Mouse (Mus musculus): Measurements from ENCODE around the gene Rbm26.

The Rbm26 gene

DNA sequence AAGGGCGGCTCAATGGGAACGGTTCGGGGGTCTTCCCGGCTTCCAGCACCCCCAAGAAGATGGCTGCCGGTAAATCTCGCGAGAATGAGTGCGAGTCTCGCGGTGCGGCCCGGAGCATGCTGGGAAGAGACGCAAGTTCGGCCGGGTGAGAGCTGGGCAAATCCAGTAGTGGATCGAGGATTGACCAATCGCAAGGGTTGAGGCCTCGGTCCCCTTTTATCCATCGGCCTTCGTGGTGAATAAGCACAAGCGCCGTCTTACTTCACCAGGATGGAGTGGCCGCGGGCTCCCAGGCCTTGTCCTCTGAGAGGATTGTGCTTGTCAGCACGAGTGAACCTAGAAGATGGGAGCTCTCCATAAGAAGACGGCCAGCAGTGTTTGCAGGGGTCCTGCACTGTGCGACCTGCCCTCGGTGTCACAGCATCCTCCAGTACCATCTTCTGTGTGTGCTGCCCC is at the start of gene Rbm26:
Gene Rbm26 (minus strand): TSS at position 90 of the 456 bp plus-strand sequence.
- in situ Hi-C loops (cut with MboI, MseI), result loop anchor here in 1 of 2 experiments (25.0 kb wide), 1 partner anchor 110 kb away; no protein-coding TSS in a partner anchor

GRCm38 (mm10) chr14:105225790-105226189 is 48.7 kb upstream of the Rbm26 start:
- in situ Hi-C loops (cut with MboI, MseI), result loop anchor here in 1 of 2 experiments (5.0 kb wide), 1 partner anchor 67 kb away; no protein-coding TSS in a partner anchor

- in situ Hi-C loops (cut with MboI, MseI), result no loop called here
Measured at GRCm38 (mm10) chr14:105222240-105222639, 45.1 kb upstream of the Rbm26 start.

DNA sequence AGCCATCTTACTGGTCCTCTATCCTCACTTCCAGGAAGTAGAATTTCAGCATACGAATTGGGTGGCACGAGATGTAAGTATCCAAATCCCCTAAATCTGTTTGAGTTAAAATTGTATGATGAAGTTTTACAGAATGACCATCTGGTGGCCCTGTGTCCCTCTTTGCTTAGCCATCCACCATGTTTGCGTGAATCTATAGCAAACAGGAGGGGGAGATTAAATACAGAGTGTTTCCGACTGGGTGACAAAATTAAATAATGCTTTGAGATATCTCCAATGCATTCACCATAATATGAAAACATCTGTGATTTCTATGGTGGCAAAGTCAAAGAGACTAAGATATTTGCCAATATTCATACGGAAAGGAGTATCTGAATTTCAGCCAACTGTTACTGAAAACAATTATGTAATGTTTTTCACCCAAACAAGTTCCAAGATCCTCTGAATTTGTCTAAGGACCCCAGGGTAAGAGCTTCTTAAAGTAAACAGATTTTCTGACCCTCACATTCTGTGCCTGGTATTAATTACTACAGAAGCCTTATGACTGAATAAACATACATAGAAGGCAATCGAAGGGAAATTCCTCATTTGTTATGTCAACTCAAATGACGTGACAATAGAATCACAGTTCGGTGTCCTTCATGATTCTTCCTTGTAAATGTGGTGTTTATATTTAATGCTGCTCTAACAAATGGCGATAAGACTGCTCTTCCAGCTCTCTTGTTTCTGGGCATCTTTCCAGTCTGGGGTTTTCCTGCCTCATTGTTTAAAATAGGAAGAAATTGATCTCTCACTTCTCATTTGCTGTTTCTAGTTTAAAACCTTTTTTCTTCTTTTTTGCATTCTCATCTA is 42.6 kb upstream of the Rbm26 start:
- in situ Hi-C loops (cut with MboI, MseI), result no loop called here

- in situ Hi-C loops (cut with MboI, MseI), result loop anchor here in 1 of 2 experiments (25.0 kb wide), 1 partner anchor 89 kb away; no protein-coding TSS in a partner anchor
Measured at GRCm38 (mm10) chr14:105198401-105198800, 21.3 kb upstream of the Rbm26 start.

GRCm38 (mm10) chr14:105194682-105195081 is 17.6 kb upstream of the Rbm26 start:
- in situ Hi-C loops (cut with MboI, MseI), result loop anchor here in 1 of 2 experiments (25.0 kb wide), 1 partner anchor 93 kb away; no protein-coding TSS in a partner anchor

DNA sequence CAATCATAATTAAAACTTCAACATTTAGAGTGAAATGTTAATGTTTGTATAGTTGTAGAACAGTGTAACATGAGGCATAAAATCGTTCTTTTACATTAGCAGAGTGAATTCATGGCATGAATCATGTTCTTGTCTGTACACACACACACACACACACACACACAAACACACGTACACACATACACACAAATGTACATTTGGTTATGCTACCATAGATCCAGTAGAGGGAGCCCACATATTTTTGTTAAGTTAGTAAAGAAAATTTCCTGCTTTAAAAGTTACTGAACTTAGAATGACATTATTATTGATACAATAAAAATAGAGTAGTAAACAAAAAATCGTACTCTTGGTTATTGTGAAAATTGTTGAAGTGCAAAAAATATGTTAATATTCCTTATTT is 7.7 kb upstream of the Rbm26 start:
- in situ Hi-C loops (cut with MboI, MseI), result loop anchor here (5.0 to 25.0 kb wide), 2 partner anchors 67 to 102 kb away; no protein-coding TSS in a partner anchor

DNA sequence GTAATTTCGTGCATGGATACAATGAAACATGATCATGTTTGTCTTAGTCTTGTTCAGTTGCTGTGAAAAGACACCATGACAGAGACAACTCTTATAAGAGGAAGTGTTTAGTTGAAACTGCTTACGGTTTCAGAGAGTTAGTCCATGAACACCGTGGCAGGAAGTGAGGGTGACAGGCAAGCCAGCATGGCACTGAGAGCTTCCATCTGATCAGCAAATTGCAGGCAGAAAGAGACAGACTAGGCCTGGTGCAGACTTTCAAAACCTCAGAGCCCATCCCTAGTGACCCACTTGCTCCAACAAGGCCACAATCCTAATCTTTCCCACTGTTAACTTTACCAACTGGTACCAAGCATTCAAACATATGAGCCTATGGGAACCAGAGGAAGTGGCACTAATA is 5.7 kb upstream of the Rbm26 start:
- in situ Hi-C loops (cut with MboI, MseI), result loop anchor here in 1 of 2 experiments (25.0 kb wide), 1 partner anchor 105 kb away; no protein-coding TSS in a partner anchor

DNA sequence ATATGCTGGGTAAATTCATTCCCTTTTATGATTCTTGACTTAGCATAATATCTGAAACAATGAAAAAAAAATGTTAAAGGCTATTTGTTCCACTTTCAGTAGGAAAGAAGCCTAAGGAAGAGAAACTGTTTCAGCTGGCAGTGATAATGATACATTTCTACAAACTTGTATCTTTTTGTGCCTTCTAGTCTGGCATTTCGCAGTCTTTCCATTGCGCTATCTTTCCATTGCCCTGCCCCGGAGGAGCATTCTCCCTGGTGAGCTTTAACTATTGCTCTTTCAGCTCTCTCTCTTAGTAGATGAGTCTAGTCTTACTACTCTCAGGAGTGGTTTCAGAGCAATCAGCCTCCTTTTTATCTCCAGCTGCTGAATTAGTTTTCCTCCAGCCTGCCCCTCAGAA is 2.6 kb upstream of the Rbm26 start:
- in situ Hi-C loops (cut with MboI, MseI), result loop anchor here in 1 of 2 experiments (25.0 kb wide), 1 partner anchor 108 kb away; no protein-coding TSS in a partner anchor

DNA sequence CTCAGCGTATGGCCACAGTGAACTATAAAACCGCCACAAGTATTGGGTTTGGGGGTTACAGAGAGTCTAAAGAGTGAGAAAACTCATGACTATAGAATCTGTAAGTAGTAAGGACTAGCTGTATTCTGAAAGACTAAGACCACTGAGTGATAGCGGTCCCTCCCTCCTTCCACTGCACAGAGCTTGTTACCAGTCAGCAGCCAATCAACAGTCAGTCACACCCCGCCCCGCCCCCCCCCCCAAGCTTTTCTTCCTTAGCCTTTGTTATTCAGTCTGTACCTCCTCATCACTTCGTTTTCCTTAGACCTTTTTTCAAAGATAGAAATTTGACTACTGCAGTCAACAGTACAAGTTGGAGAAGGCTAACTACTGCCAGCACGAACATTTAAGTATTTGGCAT is 1.9 kb upstream of the Rbm26 start:
- in situ Hi-C loops (cut with MboI, MseI), result loop anchor here in 1 of 2 experiments (25.0 kb wide), 1 partner anchor 108 kb away; no protein-coding TSS in a partner anchor

DNA sequence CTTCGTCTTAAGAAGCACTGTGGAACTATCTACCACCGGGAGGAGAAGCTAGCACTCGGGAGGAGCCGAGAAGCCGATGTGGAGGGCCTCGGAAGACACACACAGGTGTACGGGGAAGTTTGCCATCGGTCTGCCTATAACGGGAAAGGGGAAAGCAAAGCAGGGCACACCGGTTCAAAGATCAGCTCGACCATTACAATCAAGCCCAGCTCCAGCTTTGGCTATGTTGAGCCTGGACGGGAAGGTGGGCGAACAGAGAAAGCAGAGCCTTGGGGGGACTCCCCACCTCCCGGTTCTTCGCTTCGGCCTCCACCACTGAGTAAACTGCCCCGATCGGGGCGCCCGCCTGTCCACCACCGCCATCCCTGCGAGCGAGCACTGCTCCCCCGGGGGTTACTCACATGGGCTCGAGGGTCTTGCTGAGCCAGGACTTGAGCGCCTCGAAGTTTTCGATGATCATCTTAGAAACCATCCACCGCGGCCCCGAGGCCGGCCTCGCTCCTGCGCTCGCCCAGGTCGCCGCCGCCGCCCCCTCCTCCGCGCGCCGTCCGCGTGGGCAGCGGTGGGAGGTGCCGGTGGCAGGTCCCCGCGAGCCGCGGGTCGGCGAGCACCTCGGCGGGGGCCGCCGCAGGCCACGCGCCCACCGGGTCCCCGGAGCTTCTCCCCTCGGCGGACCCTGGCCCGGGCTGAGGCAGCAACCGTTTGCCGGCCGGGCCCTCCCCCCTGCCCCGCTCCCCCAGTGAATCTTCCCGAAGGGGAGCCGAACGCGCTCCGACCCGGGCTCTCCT is 552 bp downstream of the Rbm26 start:
- in situ Hi-C loops (cut with MboI, MseI), result loop anchor here in 1 of 2 experiments (25.0 kb wide), 1 partner anchor 111 kb away; no protein-coding TSS in a partner anchor

DNA sequence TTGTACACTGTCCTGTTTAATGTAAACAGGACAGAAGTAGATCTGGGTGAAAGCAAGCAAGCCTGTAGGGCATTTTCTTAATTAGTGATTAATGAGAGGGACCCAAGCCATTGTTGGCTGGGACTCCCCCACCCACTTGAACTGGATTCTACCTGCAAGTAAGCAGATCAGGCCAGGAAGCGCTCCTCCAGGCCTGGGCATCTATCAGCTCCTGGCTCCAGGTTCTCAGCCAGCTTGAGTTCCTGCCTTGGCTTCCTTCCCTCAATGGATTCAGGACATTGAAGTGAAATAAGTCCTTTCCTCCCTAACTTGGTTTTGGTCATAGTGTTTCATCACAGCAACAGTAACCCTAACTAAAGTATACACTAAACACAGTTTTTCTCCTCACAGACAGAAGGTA is 9.9 kb downstream of the Rbm26 start:
- in situ Hi-C loops (cut with MboI, MseI), result no loop called here

DNA sequence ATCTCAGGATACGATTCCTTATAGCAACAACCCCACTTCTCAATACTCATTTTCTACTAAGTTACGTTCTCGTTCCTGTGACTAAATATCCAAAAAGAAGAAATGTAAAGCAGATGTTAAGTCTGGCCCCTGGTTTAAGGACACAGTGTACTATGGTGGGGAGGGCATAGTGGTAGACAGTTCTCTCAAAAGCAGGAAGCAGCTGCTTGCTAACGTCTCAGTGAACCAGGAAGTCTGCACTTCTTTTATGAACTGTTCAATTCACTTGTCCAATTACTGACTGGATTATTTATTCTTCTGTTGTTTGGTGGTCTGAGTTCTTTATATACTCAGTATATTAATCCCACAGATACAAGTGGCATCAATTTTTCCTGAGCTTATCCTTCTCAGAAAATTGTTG is 12.3 kb downstream of the Rbm26 start:
- in situ Hi-C loops (cut with MboI, MseI), result no loop called here

- in situ Hi-C loops (cut with MboI, MseI), result no loop called here
Measured at GRCm38 (mm10) chr14:105161334-105161733, 15.8 kb downstream of the Rbm26 start.

DNA sequence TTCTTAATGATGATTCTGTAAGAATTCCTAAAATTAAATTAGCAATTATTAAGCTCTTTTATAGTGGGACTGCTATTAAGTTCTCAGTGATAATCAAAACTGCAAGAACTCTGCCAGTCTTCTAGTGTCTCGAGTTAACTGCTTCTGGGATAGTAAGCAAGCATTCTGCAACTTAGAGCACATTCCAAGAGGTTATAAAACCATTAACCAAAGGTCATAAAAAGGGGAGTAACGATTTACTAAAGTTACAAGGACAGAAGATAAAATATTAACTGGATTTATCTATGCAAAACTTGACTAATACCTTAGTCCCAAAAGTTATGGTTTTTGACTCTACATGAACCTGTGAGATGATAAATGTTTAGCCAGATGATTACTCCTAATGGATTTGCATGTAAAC is 18.6 kb downstream of the Rbm26 start:
- in situ Hi-C loops (cut with MboI, MseI), result loop anchor here in 1 of 2 experiments (10.0 kb wide), 1 partner anchor 54 kb away; no protein-coding TSS in a partner anchor

GRCm38 (mm10) chr14:105134076-105134475 is 43.1 kb downstream of the Rbm26 start:
- in situ Hi-C loops (cut with MboI, MseI), result no loop called here

- in situ Hi-C loops (cut with MboI, MseI), result loop anchor here in 1 of 2 experiments (10.0 kb wide), 1 partner anchor 1423 kb away; no protein-coding TSS in a partner anchor
Measured at GRCm38 (mm10) chr14:105127715-105128385, 49.3 kb downstream of the Rbm26 start.

- in situ Hi-C loops (cut with MboI, MseI), result loop anchor here in 1 of 2 experiments (10.0 kb wide), 1 partner anchor 1420 kb away; no protein-coding TSS in a partner anchor
Measured at GRCm38 (mm10) chr14:105124513-105124912, 52.6 kb downstream of the Rbm26 start.

- in situ Hi-C loops (cut with MboI, MseI), result no loop called here
Measured at GRCm38 (mm10) chr14:105115402-105115801, 61.7 kb downstream of the Rbm26 start.

DNA sequence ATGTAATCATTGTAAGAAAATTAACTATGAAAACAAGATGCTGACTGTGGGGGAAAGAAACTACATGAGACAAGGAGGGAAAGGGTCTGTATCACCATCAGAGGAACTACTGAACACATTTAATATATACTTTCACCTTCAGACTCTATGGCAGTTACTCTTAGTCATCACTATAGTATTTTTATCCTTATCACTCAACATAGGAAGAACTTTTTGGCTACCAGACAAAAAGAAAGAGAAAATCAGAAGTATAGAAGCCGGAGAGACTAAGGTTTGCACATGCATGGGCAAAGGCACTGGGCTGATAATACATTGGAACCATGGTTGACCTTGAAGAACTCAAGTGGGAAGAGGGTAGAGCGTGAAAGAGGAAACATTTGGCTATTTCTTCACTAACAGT is 70.9 kb downstream of the Rbm26 start:
- in situ Hi-C loops (cut with MboI, MseI), result loop anchor here (5.0 to 10.0 kb wide), 2 partner anchors 49 to 594 kb away; no protein-coding TSS in a partner anchor

- in situ Hi-C loops (cut with MboI, MseI), result loop anchor here (10.0 to 25.0 kb wide), 2 partner anchors 612 to 1054 kb away; no protein-coding TSS in a partner anchor
Measured at GRCm38 (mm10) chr14:105098861-105099260, 78.3 kb downstream of the Rbm26 start.
